Mouse (Mus musculus): Measurements from ENCODE around the gene 1700020N01Rik. TPM values are rescaled to one million over a fixed set of nuclear protein-coding genes. Genes with fewer than 3 reads are reported as not detected.

1700020N01Rik gene
- not detected in 2 replicates for polyA plus RNA-seq (2012; rRNA removed)
- polyA plus RNA-seq (2014; fragmentation: Nextera tagmentation; extraction: Ambion mirVana) = not detected in 2 replicates

DNA sequence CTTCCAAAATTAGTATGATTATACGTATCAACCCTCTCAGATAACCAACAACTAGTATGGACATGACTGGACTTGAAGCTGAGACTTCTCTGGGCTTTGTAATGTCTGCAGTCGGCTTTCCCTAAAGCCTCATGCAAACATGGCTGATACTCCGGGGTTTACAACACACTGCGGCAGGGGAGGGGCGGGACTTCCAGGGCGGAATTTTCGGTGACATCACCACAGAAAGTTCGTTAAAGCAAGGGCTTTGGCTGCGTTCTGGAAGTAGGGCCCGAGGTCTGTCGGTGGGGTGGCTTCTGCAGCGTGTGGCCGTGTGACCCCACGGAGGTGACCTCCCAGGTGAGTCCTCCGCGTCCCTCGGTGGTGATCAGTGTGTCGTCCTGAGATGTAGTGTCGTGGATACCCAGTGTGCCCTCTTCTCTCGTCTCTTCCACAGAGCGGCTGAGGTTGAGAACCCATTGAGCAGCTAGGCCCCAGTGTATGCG lies at the start of gene 1700020N01Rik:
TSS of gene 1700020N01Rik (plus strand) at position 250 of the 485 bp plus-strand sequence.
- H3K4me2 ChIP-seq (ENCODE audit: low read depth) = no peak within 1 kb of the TSS
- no peaks in the 10 kb centered on the region for H3K9me3 ChIP-seq (ENCODE audit: control insufficient read depth, low read length)
- 81% methylated on average over 22 of the region's 22 CpGs for WGBS (ENCODE audit: insufficient replicate concordance)
- H3K4me3 ChIP-seq (ENCODE audit: insufficient read depth in 1 of 2, low read depth in 2 of 2, low read length in 2 of 2) = no peak within 1 kb of the TSS
- no peak for ATAC-seq (ENCODE audit: insufficient read depth)
- DNase-seq (ENCODE audit: low read depth in 3 of 3, low spot score in 3 of 3) = no peak
- TF ChIP-seq EP300 (IDR thresholded peaks at IDR 0.05; ENCODE audit: low read depth) (no peak), CTCF (IDR thresholded peaks at IDR 0.05; ENCODE audit: low read depth) (no peak)
- no peak within 1 kb of the TSS for H3K27ac ChIP-seq
- no peaks in the 10 kb centered on the region for H3K27me3 ChIP-seq (ENCODE audit: control insufficient read depth, insufficient read depth, low read length)
- H3K4me1 ChIP-seq (replicated peaks; ENCODE audit: control insufficient read depth in 2 of 2, insufficient read depth in 2 of 2, low read length in 1 of 2) = no peaks in the 10 kb centered on the region
- H3K9ac ChIP-seq (replicated peaks) = no peak within 1 kb of the TSS
- no peaks in the 10 kb centered on the region for H3K36me3 ChIP-seq (replicated peaks; ENCODE audit: control insufficient read depth, insufficient read depth, low read depth)

DNA sequence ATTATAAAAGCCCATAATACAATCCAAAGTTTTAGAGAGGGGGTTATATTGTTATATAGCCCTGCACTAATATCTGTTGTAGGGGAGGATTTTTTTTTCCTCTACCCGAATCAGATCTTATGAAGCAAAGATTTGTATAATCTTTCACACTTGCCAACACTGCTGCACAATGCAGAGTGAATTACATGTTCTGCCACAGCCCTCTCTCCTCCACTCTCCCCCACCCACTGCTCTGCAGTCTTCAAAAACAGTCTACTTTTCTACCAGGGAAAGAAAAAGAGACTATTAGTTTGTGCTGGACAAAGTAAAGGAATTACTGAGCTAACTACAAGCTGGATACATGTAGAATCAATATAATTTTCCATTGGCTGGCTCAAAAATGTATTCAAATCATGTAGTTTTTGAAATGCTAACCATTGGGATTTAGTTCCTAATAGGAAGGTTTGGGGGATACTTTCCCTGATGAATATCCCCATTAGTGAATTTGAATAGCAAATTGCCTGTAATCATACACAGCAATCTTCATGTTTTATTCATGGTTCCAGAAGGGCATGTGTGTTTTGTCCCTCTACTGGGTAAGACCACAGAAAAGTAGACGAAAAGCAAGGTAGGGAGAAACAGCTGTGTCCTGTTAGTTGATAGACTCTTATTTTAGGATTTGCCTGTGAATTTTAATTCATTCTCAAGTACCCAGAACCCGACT lies 49.2 kb upstream of the 1700020N01Rik start:
- ATAC-seq (ENCODE audit: insufficient read depth) = no peak
- DNase-seq (ENCODE audit: low read depth in 3 of 3, low spot score in 3 of 3) = no peak
- Histone ChIP-seq H3K27ac (no peak overlapping the region), H3K36me3 (replicated peaks; ENCODE audit: control insufficient read depth, insufficient read depth, low read depth) (no peaks in the 10 kb centered on the region), H3K4me3 (ENCODE audit: insufficient read depth in 1 of 2, low read depth in 2 of 2, low read length in 2 of 2) (no peak overlapping the region), H3K9me3 (ENCODE audit: control insufficient read depth, low read length) (no peaks in the 10 kb centered on the region), H3K27me3 (ENCODE audit: control insufficient read depth, insufficient read depth, low read length) (no peaks in the 10 kb centered on the region), H3K4me2 (ENCODE audit: low read depth) (no peak overlapping the region), H3K9ac (replicated peaks) (no peak overlapping the region), H3K4me1 (replicated peaks; ENCODE audit: control insufficient read depth in 2 of 2, insufficient read depth in 2 of 2, low read length in 1 of 2) (no peaks in the 10 kb centered on the region)
- TF ChIP-seq CTCF (IDR thresholded peaks at IDR 0.05; ENCODE audit: low read depth) = no peak
- no peak for TF ChIP-seq EP300 (IDR thresholded peaks at IDR 0.05; ENCODE audit: low read depth)
- WGBS (ENCODE audit: insufficient replicate concordance) = 40% methylated on average over 3 of the region's 3 CpGs

DNA sequence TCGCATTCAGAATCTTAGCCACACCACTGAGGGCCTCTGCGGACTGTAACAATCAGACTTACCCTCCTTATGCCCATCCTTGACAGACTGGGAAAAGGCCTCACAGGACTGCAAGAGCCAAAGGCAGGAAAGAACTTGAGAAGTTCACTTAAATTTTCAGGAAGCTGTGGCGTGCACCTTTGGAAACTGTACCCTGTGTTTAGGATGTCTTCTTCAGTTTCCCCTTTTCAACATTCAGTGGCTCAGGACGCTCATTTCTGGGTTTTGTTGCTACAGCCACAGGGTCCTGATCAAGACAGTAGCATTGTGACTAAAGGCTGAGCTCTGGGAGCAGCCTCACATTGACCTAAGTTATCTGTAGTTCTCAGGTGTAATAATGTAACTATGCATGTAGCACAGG lies 48.2 kb upstream of the 1700020N01Rik start:
- Histone ChIP-seq H3K27me3 (ENCODE audit: control insufficient read depth, insufficient read depth, low read length) (no peaks in the 10 kb centered on the region), H3K4me1 (replicated peaks; ENCODE audit: control insufficient read depth in 2 of 2, insufficient read depth in 2 of 2, low read length in 1 of 2) (no peaks in the 10 kb centered on the region), H3K4me3 (ENCODE audit: insufficient read depth in 1 of 2, low read depth in 2 of 2, low read length in 2 of 2) (no peak overlapping the region), H3K27ac (no peak overlapping the region), H3K4me2 (ENCODE audit: low read depth) (no peak overlapping the region), H3K9me3 (ENCODE audit: control insufficient read depth, low read length) (no peaks in the 10 kb centered on the region), H3K36me3 (replicated peaks; ENCODE audit: control insufficient read depth, insufficient read depth, low read depth) (no peaks in the 10 kb centered on the region), H3K9ac (replicated peaks) (no peak overlapping the region)
- TF ChIP-seq CTCF (IDR thresholded peaks at IDR 0.05; ENCODE audit: low read depth) (no peak), EP300 (IDR thresholded peaks at IDR 0.05; ENCODE audit: low read depth) (no peak)
- 40% methylated on average over 4 of the region's 4 CpGs for WGBS (ENCODE audit: insufficient replicate concordance)
- ATAC-seq (ENCODE audit: insufficient read depth) = no peak
- DNase-seq (ENCODE audit: low read depth in 3 of 3, low spot score in 3 of 3) = no peak

DNA sequence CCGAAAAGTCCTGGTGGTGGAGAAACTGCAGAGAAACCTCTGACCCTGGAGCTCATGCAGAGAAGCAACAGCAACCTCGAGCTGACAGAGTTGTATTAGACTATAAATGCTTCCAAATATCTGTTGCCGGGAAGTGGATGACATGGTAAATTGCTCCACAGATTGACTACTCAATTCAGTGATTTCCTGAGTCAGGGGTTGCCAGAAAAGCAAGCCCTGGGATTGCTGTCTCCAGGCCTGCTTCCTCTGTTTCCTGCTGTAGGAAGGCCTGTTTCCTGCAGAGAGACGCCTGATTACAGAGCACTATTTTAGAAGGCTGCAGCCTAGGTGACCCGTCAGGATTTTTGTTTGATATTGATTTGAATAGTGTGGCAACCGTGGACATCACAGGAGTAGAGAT lies 47.5 kb upstream of the 1700020N01Rik start:
- H3K4me1 ChIP-seq (replicated peaks; ENCODE audit: control insufficient read depth in 2 of 2, insufficient read depth in 2 of 2, low read length in 1 of 2) = no peaks in the 10 kb centered on the region
- WGBS (ENCODE audit: insufficient replicate concordance) = 11% methylated on average over 6 of the region's 6 CpGs
- H3K27me3 ChIP-seq (ENCODE audit: control insufficient read depth, insufficient read depth, low read length) = no peaks in the 10 kb centered on the region
- H3K9me3 ChIP-seq (ENCODE audit: control insufficient read depth, low read length) = no peaks in the 10 kb centered on the region
- H3K27ac ChIP-seq = no peak overlapping the region
- no peak overlapping the region for H3K4me3 ChIP-seq (ENCODE audit: insufficient read depth in 1 of 2, low read depth in 2 of 2, low read length in 2 of 2)
- DNase-seq (ENCODE audit: low read depth in 3 of 3, low spot score in 3 of 3) (no peak), ATAC-seq (ENCODE audit: insufficient read depth) (no peak)
- TF ChIP-seq EP300 (IDR thresholded peaks at IDR 0.05; ENCODE audit: low read depth) (no peak), CTCF (IDR thresholded peaks at IDR 0.05; ENCODE audit: low read depth) (no peak)
- H3K4me2 ChIP-seq (ENCODE audit: low read depth) = no peak overlapping the region
- H3K36me3 ChIP-seq (replicated peaks; ENCODE audit: control insufficient read depth, insufficient read depth, low read depth) = no peaks in the 10 kb centered on the region
- H3K9ac ChIP-seq (replicated peaks) = no peak overlapping the region

DNA sequence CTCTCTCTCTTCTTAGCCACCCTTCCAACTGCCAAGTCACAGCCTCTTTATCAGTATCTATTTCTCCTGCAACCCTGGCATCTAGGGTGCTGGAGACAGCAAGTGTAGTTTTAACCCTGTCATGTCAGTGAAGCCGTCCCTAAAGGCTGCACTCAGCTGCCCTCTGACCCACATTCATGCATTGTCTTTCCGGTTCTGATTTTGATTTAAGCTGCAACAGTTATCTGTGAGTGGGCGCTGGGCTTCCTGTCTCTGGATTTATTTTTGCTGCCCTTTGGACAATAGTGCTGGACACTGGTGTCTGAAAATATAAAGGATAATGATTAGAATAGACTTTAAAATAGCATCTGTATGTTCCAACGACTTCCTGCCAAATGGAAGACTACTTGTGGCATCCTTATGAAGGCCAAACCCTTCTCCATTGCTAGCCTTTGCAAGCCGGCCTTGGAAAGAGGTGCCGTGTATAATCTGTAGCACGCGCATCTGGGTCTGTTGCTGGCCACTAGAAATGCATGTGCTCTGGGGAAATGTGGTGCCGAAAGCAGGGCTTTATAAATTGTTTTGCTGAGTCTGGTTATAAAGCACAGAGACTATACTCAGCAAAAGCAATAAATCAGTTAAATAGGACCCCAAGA lies 44.0 kb upstream of the 1700020N01Rik start:
- DNase-seq (ENCODE audit: low read depth in 3 of 3, low spot score in 3 of 3) = no peak
- 64% methylated on average over 9 of the region's 9 CpGs for WGBS (ENCODE audit: insufficient replicate concordance)
- H3K9me3 ChIP-seq (ENCODE audit: control insufficient read depth, low read length) = no peaks in the 10 kb centered on the region

More for the DNA sequence above, 44.0 kb upstream of the 1700020N01Rik start:
- Histone ChIP-seq H3K27ac (no peak overlapping the region), H3K27me3 (ENCODE audit: control insufficient read depth, insufficient read depth, low read length) (no peaks in the 10 kb centered on the region), H3K9ac (replicated peaks) (no peak overlapping the region), H3K4me3 (ENCODE audit: insufficient read depth in 1 of 2, low read depth in 2 of 2, low read length in 2 of 2) (no peak overlapping the region), H3K4me1 (replicated peaks; ENCODE audit: control insufficient read depth in 2 of 2, insufficient read depth in 2 of 2, low read length in 1 of 2) (no peaks in the 10 kb centered on the region), H3K4me2 (ENCODE audit: low read depth) (no peak overlapping the region), H3K36me3 (replicated peaks; ENCODE audit: control insufficient read depth, insufficient read depth, low read depth) (no peaks in the 10 kb centered on the region)
- TF ChIP-seq CTCF (IDR thresholded peaks at IDR 0.05; ENCODE audit: low read depth) (no peak), EP300 (IDR thresholded peaks at IDR 0.05; ENCODE audit: low read depth) (no peak)
- ATAC-seq (ENCODE audit: insufficient read depth) = no peak

Measured in liver, embryonic 14.5 days (tissue).